Mouse (Mus musculus) bone marrow macrophage, adult 2 months (primary cell): ENCODE measurements around the gene Mpdu1.

Source experiments
- CTCF ChIP-seq: IDR thresholded peaks from 2 replicates; pipeline ENCODE4 v1.5.1; 2012; ENCODE audit warnings: low read depth, mild to moderate bottlenecking, low read length, moderate library complexity
- POLR2A ChIP-seq: IDR thresholded peaks from 2 replicates; pipeline ENCODE4 v1.6.1; 2012; ENCODE audit warnings: mild to moderate bottlenecking, low read depth, low read length, borderline replicate concordance

DNA sequence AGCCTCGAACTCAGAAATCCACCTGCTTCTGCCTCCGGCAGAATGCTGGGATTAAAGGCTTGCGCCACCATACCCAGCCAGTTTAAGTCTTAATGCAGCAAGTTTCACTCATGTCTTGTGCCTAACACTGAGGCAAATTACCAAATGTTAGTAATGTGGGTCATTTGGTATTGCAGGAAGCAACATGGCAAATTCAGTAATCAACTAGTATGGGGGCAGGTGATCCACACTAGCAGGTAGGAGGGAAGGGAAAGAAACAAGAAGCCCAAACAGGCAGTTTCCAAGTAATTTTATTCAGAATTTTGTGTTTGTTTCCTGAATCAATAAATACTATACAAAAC, 4.2 kb upstream of the Mpdu1 start:
- TF ChIP-seq CTCF (no peak), POLR2A (no peak)
